Mouse (Mus musculus): Measurements from ENCODE around the gene Dusp13.

Gene Dusp13

GRCm38 (mm10) chr14:21750881-21751542 is at the start of gene Dusp13:
Gene Dusp13 (minus strand): TSS chr14:21751181.
- DNase-seq (ENCODE audit: low spot score): peak; percentile 67

- DNase-seq (ENCODE audit: low spot score): no peak
These were observed 49.7 kb upstream of the Dusp13 start for GRCm38 (mm10) chr14:21800641-21801040.

GRCm38 (mm10) chr14:21792250-21792649 is 41.3 kb upstream of the Dusp13 start:
- DNase-seq (ENCODE audit: low spot score): no peak

- DNase-seq (ENCODE audit: low spot score): no peak
These were observed 40.7 kb upstream of the Dusp13 start for GRCm38 (mm10) chr14:21791722-21792121.

- no peak for DNase-seq (ENCODE audit: low spot score)
These were observed 39.7 kb upstream of the Dusp13 start for GRCm38 (mm10) chr14:21790585-21791251.

- no peak for DNase-seq (ENCODE audit: low spot score)
These were observed 37.1 kb upstream of the Dusp13 start for GRCm38 (mm10) chr14:21788121-21788520.

GRCm38 (mm10) chr14:21787374-21787773 is 36.4 kb upstream of the Dusp13 start:
- DNase-seq (ENCODE audit: low spot score): no peak

- DNase-seq (ENCODE audit: low spot score): no peak
These were observed 35.5 kb upstream of the Dusp13 start for GRCm38 (mm10) chr14:21786500-21786899.

- DNase-seq (ENCODE audit: low spot score): no peak
These were observed 25.2 kb upstream of the Dusp13 start for GRCm38 (mm10) chr14:21776201-21776600.

- no peak for DNase-seq (ENCODE audit: low spot score)
These were observed 23.0 kb upstream of the Dusp13 start for GRCm38 (mm10) chr14:21773946-21774345.

GRCm38 (mm10) chr14:21772506-21773281 is 21.7 kb upstream of the Dusp13 start:
- DNase-seq (ENCODE audit: low spot score): no peak

GRCm38 (mm10) chr14:21766398-21766958 is 15.5 kb upstream of the Dusp13 start:
- DNase-seq (ENCODE audit: low spot score): no peak

GRCm38 (mm10) chr14:21765754-21766397 is 14.9 kb upstream of the Dusp13 start:
- no peak for DNase-seq (ENCODE audit: low spot score)

GRCm38 (mm10) chr14:21764646-21765045 is 13.7 kb upstream of the Dusp13 start:
- no peak for DNase-seq (ENCODE audit: low spot score)

- DNase-seq (ENCODE audit: low spot score): no peak
These were observed 12.8 kb upstream of the Dusp13 start for GRCm38 (mm10) chr14:21763736-21764135.

- no peak for DNase-seq (ENCODE audit: low spot score)
These were observed 10.6 kb upstream of the Dusp13 start for GRCm38 (mm10) chr14:21761560-21761959.

- DNase-seq (ENCODE audit: low spot score): no peak
These were observed 2.4 kb upstream of the Dusp13 start for GRCm38 (mm10) chr14:21753367-21753766.

GRCm38 (mm10) chr14:21752411-21752810 is 1.4 kb upstream of the Dusp13 start:
- no peak for DNase-seq (ENCODE audit: low spot score)

- peak; percentile 83 for DNase-seq (ENCODE audit: low spot score)
These were observed 737 bp downstream of the Dusp13 start, which contains the start of gene Samd8 for GRCm38 (mm10) chr14:21750008-21750880. Gene Samd8 (plus strand): TSS chr14:21750531.

- peak; percentile 25 for DNase-seq (ENCODE audit: low spot score)
These were observed 2.7 kb downstream of the Dusp13 start for GRCm38 (mm10) chr14:21748142-21748870.
